Mouse (Mus musculus): Measurements from ENCODE around the gene Dhrs3. TPM values are rescaled to one million over a fixed set of nuclear protein-coding genes. Genes with fewer than 3 reads are reported as not detected.
A peak's percentile ranks its signal among the peaks of the same experiment; 100 is the strongest.

The Dhrs3 gene
- polyA plus RNA-seq, 1 experiment, result 212 TPM

GRCm38 (mm10) chr4:144939847-144940411 is 47.3 kb downstream of the Dhrs3 start:
- no peak for DNase-seq (ENCODE audit: low read depth)

- DNase-seq (ENCODE audit: low read depth), result no peak
These were observed 48.3 kb downstream of the Dhrs3 start for GRCm38 (mm10) chr4:144940796-144941462.

- no peak for DNase-seq (ENCODE audit: low read depth)
These were observed 49.8 kb downstream of the Dhrs3 start for GRCm38 (mm10) chr4:144942433-144942832.

- DNase-seq (ENCODE audit: low read depth), result no peak
These were observed 50.6 kb downstream of the Dhrs3 start for GRCm38 (mm10) chr4:144943273-144943672.

GRCm38 (mm10) chr4:144947738-144948390 is 55.2 kb downstream of the Dhrs3 start:
- no peak for DNase-seq (ENCODE audit: low read depth)

GRCm38 (mm10) chr4:144949441-144950326 is 57.1 kb downstream of the Dhrs3 start:
- DNase-seq (ENCODE audit: low read depth), result no peak

- DNase-seq (ENCODE audit: low read depth), result no peak
These were observed 57.7 kb downstream of the Dhrs3 start for GRCm38 (mm10) chr4:144950327-144950711.

GRCm38 (mm10) chr4:144950883-144951282 is 58.3 kb downstream of the Dhrs3 start:
- no peak for DNase-seq (ENCODE audit: low read depth)

GRCm38 (mm10) chr4:144951859-144952258 is 59.2 kb downstream of the Dhrs3 start:
- no peak for DNase-seq (ENCODE audit: low read depth)

GRCm38 (mm10) chr4:144953421-144953820 is 60.8 kb downstream of the Dhrs3 start:
- DNase-seq (ENCODE audit: low read depth), result no peak

GRCm38 (mm10) chr4:144955863-144956262 is 63.2 kb downstream of the Dhrs3 start:
- no peak for DNase-seq (ENCODE audit: low read depth)

GRCm38 (mm10) chr4:144956293-144956692 is 63.7 kb downstream of the Dhrs3 start:
- DNase-seq (ENCODE audit: low read depth), result no peak

GRCm38 (mm10) chr4:144957186-144957585 is 64.6 kb downstream of the Dhrs3 start:
- no peak for DNase-seq (ENCODE audit: low read depth)

- DNase-seq (ENCODE audit: low read depth), result no peak
These were observed 65.1 kb downstream of the Dhrs3 start for GRCm38 (mm10) chr4:144957721-144958120.

GRCm38 (mm10) chr4:144960188-144960904 is 67.7 kb downstream of the Dhrs3 start:
- no peak for DNase-seq (ENCODE audit: low read depth)

GRCm38 (mm10) chr4:144961232-144961631 is 68.6 kb downstream of the Dhrs3 start:
- peak; percentile 94 for DNase-seq (ENCODE audit: low read depth)

GRCm38 (mm10) chr4:144961696-144962095 is 69.1 kb downstream of the Dhrs3 start:
- DNase-seq (ENCODE audit: low read depth), result no peak

GRCm38 (mm10) chr4:144965255-144965654 is 72.6 kb downstream of the Dhrs3 start:
- no peak for DNase-seq (ENCODE audit: low read depth)

GRCm38 (mm10) chr4:144968371-144968770 is 75.7 kb downstream of the Dhrs3 start:
- no peak for DNase-seq (ENCODE audit: low read depth)

GRCm38 (mm10) chr4:144969030-144969429 is 76.4 kb downstream of the Dhrs3 start:
- no peak for DNase-seq (ENCODE audit: low read depth)

- DNase-seq (ENCODE audit: low read depth), result no peak
These were observed 78.4 kb downstream of the Dhrs3 start for GRCm38 (mm10) chr4:144971048-144971447.
